Mouse (Mus musculus) c-Kit-negative CD71-positive TER-119-positive erythroid progenitor cells, embryonic 14.5 days (primary cell): ENCODE data around the gene Cd99l2.

Experiments
- DNase-seq: peaks from one replicate; pipeline ENCODE4 v3.0.0-alpha.2; 2013; ENCODE audit warnings: low read depth, low spot score

Cd99l2 gene

GRCm38 (mm10) chrX:71468639-71469295 lies 23.9 kb downstream of the Cd99l2 start:
- DNase-seq, result peak; percentile 42

- DNase-seq, result no peak
These were observed 25.2 kb downstream of the Cd99l2 start for GRCm38 (mm10) chrX:71467491-71467890.

GRCm38 (mm10) chrX:71465417-71465816 lies 27.2 kb downstream of the Cd99l2 start:
- no peak for DNase-seq

DNA sequence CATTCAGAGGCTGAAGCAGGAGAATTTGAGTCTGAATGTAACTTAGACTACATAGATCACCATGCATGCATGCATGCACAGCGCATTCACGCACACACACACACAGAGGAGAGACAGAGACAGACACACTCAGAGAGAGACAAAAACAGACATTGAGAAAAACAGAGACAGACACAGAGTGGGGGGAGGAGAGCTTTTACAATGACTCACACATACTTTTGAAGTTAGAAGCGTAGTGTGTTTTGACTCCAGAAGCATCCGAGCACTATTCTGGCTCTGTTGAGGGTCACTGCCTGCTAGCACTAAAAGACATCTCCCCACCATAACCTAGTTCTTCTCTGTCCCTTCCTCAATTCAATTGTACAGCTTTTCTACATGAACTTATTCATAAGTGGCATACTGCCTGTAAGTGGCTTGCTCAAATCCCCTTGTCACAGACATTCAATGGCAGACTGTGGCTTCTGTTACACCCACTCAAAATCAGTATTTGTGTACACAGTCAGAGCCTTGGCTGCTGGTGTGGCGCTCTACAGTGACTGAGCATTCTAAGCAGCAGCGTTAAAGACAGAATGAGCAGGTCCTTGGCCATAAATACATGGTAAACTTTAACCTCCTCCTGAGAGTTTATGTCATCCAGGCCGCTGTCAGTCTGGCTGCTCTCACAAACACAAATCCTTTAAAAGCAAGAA lies 28.4 kb downstream of the Cd99l2 start:
- DNase-seq, result no peak

DNA sequence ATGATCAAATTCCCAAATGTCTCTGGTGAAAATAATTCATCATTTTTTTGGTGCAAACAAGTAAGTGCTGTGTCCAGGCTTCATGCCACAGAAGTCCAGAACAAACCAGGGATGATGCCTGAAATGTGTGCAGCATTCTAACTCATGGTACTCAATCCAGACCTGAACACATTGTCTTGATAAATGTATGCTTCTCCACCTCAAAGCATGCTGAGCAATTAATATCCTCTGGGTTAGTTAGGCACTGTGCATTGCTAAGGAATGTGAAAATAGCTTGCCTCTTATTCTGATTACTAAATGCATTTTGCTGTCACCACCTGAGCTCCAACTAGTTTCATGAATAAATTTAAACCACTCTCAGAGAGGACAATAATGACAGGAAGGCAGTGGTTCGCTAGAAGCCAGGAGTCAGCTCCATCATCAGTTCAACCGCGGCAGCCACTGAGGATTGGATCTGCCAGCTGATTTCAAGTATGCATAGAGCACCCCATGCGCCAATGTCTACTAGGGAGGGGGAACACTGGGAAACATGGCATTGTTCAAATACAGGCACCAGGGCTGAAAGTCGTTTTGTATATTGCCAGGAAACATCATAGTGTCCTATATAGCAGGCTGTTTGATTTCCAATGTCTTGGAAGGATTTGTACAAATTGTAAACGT lies 36.4 kb downstream of the Cd99l2 start:
- no peak for DNase-seq

GRCm38 (mm10) chrX:71442916-71443315 lies 49.7 kb downstream of the Cd99l2 start:
- DNase-seq, result no peak

GRCm38 (mm10) chrX:71439473-71439872 lies 53.2 kb downstream of the Cd99l2 start:
- no peak for DNase-seq

DNA sequence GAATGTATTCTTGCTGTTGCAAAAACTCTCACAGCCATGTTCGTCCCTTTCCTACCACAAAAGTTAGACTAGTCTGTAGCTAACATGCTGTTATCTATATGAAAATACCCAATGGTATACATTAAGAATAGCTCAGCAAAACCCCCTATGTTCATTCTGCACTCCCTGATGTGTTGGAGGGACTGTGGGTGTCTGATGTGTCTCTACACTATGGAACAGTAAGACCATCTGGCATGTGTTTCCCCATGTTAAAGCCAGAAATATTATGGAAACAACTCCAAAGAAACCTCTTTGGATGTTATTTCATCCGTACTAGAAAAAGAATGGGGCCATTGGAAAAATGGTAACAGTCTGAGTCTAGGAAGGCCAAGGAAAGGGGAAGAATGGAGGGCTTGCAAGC lies 57.1 kb downstream of the Cd99l2 start:
- DNase-seq, result no peak

DNA sequence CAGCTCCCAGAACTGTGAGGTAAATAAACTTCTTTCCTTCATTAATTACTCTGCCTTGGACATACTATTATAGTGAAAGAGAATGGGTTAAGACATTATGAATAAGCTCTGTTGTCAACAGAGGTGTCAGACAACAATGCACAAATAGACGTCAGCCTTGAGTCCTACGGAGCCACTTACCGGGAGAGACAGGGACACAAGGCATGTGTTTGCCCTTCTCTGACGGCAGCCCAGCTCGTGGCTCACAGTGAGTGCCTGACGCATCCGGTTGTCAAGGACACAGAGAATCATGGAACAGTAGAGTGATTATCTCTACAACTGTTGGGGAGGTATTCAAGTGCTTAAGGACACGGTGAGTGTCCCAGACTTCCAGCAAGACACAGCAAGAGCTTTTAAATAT lies 57.8 kb downstream of the Cd99l2 start:
- no peak for DNase-seq

- no peak for DNase-seq
These were observed 58.2 kb downstream of the Cd99l2 start for GRCm38 (mm10) chrX:71434448-71434847.

DNA sequence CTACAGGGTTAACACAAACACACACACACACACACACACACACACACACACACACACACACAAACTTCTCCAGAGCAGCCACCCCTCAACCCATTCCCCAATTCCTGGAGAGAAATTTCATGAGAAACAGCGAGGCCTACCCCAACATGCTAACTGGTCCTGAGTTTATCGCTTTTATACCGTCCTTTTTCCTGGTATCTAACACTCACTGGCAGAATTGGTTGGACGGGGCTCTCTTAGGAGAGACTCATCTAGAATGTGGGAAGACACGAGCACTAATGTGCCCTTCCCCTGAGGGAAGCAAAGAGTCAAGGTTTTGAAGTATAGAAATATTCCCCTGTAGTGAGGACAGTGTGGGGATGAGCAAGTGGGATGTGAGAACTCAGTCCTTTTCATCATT lies 61.7 kb downstream of the Cd99l2 start:
- DNase-seq, result peak; percentile 66

- no peak for DNase-seq
These were observed 65.2 kb downstream of the Cd99l2 start for GRCm38 (mm10) chrX:71427491-71427890.

DNA sequence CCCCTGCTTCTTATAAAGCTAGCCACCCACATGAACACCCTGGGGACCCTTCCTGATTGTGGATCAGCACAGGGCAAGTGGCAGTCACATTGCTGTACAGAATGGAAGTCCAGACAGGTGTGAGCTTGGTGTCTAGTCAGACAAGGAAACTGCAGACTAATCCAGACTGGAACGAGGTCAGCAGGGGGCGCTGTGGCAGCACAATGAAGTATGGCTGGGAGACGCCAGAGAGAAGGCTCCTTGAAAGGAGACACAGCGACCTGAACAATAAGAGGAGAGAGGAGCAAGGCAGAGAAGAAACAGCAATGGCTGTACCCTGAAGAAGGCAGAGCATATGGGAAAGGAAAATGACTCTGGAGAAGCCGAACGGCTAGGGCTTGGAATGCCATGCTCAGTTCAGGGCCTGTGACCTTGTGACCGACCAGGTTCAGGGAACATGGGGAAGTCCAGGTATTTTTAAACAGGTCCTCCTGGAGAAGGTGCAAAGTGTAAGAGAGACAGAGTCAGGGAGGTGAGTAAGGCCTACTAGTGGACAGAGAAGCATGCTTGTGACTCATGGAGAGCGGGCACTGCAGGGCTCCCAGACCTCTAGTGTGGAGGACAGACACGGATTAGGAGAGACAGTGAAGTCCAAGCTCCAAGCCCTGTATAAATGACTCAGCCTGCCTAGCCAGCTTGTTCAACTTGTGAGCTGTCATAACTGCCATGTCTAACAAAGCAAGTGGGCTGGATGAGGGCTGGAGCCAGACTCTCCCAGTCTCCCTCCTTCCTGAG lies 66.7 kb downstream of the Cd99l2 start:
- peak; percentile 73 for DNase-seq

DNA sequence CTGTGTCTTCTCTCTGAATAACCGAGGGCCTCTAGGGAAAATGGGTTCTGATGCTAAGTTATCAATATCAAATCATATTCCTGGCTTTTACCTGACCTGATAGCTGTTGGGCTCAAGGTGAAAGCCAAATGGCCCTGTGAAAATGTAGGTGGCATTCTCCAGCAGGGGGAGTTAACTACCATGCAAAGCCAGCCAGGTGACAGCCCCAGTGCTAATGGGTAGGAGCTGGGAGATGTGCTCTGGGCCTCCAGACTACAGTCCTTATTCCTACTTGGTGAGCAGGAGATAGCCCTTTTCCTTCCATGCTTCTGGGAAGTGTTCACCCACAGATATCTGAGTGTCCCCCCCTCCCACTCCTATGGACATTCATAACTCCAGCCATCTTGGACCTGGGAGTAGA lies 67.8 kb downstream of the Cd99l2 start:
- no peak for DNase-seq

DNA sequence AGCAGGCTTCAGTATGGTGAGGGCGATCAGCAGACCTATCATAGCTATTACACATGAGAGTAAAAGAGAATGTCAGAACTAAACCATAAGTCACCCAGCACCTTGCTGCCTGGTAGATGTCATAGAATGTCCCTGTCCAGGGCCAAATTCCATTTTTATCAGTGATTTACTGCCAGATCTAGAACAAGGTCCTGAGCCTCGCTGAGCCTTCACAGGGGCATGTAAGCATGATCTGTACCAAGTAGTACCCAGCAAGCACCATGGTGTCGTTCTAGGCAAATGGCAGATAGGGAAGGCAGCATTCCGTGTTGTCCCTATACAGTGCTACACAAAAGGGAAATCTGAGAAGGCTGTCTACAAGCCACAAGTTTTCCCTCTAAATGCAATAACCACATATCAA lies 79.0 kb downstream of the Cd99l2 start:
- no peak for DNase-seq

GRCm38 (mm10) chrX:71412776-71413175 lies 79.9 kb downstream of the Cd99l2 start:
- DNase-seq, result no peak

DNA sequence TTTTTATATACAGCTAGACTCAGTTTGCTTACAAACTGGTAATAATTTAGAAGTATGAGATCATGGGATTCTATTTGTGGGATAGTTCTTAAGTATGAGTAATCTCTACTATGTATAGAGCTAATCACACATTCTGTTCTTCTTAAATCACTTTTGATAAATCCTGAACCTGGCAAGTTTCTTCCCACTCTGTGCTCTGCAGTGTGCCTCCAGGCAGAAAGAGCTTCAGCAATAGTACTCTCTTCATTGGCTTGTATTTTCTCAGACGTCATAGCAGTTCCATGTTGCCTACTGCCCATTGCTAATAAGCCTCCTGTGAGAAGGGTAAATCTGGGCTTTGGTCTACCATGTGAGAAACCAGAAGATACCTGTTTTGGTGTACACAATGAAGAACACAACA lies 84.3 kb downstream of the Cd99l2 start:
- no peak for DNase-seq

DNA sequence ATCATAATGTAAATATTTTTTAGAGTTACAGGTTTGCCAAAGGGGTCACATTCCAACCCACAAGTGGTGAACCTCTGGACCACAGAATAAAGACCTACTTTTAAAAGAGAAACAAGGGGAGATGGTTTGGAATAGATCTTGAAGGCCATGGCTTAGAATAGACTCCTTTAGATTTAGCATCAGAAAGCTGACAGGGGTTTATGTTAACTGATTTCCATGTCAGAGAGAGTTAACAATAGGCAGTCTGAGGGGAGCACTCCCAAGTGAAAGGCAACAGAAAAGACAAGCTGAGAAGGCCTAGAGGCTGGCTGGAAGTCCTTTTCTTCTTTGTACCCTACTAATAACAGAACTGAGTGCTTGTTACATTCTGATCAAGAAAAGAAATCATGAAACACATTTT lies 86.4 kb downstream of the Cd99l2 start:
- no peak for DNase-seq

DNA sequence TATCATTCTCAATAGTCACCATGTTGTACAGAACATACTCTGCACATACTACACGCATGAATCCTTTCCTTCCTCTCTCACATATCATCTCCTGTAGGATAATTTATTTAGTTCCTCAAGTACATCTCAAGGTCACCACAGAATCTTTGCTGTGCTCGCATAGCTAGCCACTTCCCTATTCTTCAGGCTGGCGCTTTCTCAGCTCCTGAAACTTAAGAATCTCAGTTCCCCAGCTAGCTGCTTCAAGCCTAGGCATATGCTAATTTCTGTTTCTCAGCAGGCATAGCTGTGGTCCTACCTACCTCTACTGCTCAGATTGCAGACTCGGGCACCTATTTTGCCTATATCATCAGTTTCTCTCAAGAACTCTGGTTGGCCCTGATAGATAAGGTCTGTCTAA lies 96.3 kb downstream of the Cd99l2 start:
- no peak for DNase-seq

DNA sequence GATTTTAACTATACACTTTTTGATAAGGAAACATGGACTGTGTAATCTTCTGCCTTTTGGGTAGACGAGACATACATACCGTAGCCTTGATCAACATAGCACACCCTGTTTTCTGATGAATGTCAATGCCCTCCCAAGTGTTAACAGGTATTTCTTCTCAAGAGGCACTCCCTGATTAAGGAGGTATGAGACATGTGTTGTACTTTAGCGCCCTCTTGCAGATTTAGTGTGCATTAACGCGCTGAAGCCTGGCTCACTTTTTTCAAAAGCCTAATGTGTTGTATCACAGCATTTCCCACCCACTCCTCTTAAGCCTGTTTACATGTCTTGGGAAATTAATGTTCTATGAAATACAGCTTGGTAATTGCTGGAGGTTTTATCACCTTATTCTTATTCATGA lies 111.1 kb downstream of the Cd99l2 start:
- DNase-seq, result no peak

GRCm38 (mm10) chrX:71378435-71378834 lies 114.2 kb downstream of the Cd99l2 start:
- no peak for DNase-seq

- DNase-seq, result no peak
These were observed 115.9 kb downstream of the Cd99l2 start for GRCm38 (mm10) chrX:71376781-71377180.
